Mouse (Mus musculus): ENCODE measurements around the gene Six4.
"Not testable (repeated sequence)": the region's sequence is repeated elsewhere in the genome, so short reads cannot be mapped to it uniquely, and the experiment has no call there.

Six4 gene

GRCm38 (mm10) chr12:73113196-73113595 is at the start of gene Six4:
Gene Six4, minus strand, starts transcription at chr12:73113456.
- no peak for DNase-seq (ENCODE audit: low read depth)

DNA sequence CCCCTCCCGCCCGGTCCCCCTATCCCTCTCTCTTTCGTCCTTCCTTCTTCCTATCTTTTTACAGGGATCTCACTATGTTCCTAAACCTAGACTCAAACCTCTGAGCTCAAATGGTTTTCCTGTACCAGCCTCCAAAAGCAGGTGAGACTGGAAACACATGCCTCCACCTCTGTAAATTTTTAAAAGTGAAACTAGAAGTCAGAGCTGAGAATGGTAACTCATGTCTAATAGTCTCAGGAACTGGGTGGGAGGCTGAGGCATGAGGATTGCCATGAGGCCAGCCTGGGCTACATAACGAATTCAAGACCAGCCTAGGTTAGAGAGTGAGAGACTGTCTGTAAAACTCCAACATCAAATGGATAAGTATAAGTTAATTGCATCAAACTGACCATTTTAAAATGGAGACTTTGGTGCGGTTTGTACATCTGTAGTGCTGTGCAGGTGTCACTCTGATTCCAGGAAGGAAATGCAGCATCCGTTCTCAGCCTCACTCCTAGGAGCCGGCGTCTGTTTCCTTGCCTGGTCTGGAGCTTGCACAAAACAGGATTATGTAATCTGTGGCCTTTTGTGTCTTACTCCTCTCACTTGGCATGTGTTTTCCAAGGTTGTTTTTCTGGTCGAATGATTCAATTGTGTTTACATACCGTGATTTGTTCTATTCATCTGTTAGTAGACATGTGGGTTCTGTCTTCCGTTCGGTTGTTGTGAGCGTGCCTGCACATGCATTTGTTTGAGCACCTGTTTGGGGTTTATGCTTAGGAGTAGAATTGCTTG is 49.3 kb upstream of the Six4 start:
- DNase-seq (ENCODE audit: low read depth), result no peak

GRCm38 (mm10) chr12:73160341-73160740 is 47.1 kb upstream of the Six4 start:
- DNase-seq (ENCODE audit: low read depth), result no peak

GRCm38 (mm10) chr12:73154150-73154549 is 40.9 kb upstream of the Six4 start:
- DNase-seq (ENCODE audit: low read depth), result no peak

- DNase-seq (ENCODE audit: low read depth), result peak; percentile 19
Measured at GRCm38 (mm10) chr12:73151038-73151437, 37.8 kb upstream of the Six4 start.

DNA sequence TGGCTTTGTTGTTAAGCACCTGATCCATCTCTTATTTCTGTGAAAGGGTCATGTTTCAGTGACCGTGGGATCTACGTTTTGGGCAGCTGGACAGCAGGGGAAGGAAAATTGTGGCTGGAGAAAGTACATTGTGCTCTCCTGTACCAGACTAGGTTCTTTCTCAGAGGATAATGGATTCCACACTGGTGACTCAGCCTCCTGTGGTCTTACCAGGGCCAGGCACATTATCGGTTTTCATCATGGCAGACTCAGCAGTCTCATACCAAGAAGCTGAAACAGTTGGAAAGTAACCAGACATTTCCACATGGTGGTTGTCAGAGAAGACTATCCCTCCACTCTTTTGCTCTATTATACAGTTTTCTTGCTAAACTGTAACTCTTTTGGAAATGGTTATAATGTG is 34.0 kb upstream of the Six4 start:
- DNase-seq (ENCODE audit: low read depth), result no peak

- no peak for DNase-seq (ENCODE audit: low read depth)
Measured at GRCm38 (mm10) chr12:73140732-73141131, 27.5 kb upstream of the Six4 start.

DNA sequence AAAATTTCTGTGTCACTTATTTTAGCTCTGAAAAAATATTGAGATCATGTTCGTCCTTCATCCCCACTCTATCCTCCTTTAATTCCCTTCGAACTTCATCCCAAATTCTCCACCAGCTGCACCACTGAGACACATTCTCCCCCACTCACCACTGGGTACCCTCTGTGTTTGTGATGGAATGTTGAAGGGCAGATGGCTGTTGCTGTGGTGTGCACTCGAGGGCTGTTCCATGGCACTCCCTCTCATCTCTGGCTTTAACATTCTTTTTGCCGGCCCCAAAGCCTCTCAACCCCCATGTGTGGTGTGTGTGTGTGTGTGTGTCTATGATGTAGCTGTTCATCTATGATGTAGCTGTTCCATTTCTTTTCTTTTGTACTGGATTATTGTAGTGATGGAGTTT is 12.0 kb upstream of the Six4 start:
- DNase-seq (ENCODE audit: low read depth), result no peak

- DNase-seq (ENCODE audit: low read depth), result peak; percentile 71
Measured at GRCm38 (mm10) chr12:73123093-73124041, 10.1 kb upstream of the Six4 start, which contains the start of gene Mnat1. Gene Mnat1, plus strand, starts transcription at chr12:73123717.

- DNase-seq (ENCODE audit: low read depth), result no peak
Measured at GRCm38 (mm10) chr12:73112326-73113087, 749 bp downstream of the Six4 start.

GRCm38 (mm10) chr12:73111561-73112325 is 1.5 kb downstream of the Six4 start:
- DNase-seq (ENCODE audit: low read depth), result no peak

- no peak for DNase-seq (ENCODE audit: low read depth)
Measured at GRCm38 (mm10) chr12:73110431-73111111, 2.7 kb downstream of the Six4 start.

DNA sequence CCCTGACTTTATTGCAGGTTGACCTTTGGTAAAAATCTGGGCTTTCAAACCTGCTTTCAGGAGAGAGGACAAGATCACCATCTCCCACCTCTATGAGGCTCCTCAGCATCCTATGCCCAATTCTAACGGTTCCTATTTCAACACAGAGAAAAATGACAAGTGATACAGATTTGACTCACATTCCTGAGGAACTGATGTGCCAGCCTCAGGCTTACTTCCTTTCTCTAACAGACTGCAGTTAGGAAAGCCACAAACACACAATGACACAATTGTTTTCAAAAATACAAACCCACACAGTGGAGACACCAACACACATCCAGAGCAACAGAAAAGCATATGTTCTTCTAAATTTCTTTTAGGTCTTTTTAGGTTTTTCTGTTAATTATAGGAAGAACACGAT is 5.4 kb downstream of the Six4 start:
- DNase-seq (ENCODE audit: low read depth), result no peak

- no peak for DNase-seq (ENCODE audit: low read depth)
Measured at GRCm38 (mm10) chr12:73103713-73104112, 9.5 kb downstream of the Six4 start.

DNA sequence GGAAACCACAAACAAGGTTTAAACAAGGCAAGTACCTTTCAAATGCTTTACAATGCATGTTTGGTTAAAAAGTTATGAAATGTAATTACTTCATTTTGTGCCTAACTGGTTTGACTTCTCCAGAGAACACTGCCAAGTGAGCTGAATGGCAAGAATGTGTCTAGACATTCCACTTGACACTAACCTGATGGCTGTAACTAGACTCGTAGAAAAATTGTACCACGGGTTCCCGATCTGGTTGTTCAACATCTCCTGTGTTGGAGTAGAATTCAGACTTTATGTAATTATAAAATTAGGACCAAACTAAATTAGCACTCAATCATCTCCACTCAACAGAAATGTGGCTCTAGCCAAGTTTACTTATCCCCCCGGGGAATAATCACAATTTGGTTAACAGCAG is 14.7 kb downstream of the Six4 start:
- DNase-seq (ENCODE audit: low read depth), result no peak

GRCm38 (mm10) chr12:73096177-73096576 is 17.1 kb downstream of the Six4 start:
- DNase-seq (ENCODE audit: low read depth), result not testable (repeated sequence)

DNA sequence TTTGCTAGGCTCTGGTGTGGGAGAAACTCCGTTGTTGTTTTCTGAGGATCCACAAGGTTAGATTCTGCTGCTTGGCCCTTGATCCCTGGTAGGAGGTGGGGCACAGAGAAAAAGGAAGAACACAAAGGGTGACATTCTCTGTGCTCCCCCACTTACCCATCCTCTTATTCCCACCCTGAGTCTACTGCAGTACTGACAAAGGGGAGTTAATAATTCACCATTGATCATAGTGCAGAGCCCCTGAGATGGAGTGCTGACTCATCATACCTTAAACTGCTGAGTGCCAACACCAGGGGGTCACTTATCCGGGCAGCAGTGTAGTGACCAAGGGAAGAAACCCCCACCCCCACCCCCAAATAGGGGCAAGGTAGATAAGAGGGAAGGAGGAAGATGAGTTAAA is 18.7 kb downstream of the Six4 start:
- no peak for DNase-seq (ENCODE audit: low read depth)

DNA sequence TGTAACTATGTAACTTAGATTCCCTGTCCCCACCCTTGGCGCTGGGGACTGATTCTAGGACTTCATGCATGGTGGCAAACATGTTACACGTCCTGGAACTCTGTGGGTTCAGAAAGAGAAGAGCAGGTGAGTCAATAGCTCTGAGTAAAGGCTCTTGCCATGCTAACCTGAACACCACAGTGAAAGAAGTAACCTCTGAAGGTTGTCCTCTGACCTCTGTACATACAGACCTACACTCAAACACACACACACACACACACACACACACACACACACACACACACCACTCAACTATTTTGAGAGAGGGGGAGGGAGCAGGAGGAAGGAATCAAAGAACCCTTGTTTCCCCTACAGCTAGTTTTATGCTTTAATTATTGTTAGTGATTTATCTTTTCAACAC is 19.1 kb downstream of the Six4 start:
- DNase-seq (ENCODE audit: low read depth), result no peak

GRCm38 (mm10) chr12:73090672-73091335 is 22.5 kb downstream of the Six4 start:
- DNase-seq (ENCODE audit: low read depth), result no peak

DNA sequence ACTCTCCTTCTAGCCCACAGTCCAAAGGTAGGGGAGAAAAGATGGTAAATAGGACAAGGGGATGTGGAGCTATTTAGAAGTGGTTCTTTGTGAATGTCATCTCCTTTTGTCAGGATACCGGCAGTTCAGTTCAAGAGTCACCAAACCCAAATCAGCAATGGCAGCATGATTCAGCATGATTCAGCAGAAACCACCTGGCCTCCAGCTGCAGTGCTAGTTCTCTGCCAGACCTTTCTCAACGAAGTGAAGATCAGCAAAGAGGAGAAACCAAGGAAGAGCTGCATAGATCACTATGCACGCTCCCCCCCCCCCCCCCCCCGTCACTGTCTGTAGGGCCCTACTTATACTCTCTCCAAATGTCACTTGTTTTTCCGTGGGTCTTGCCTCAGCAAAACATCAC is 24.3 kb downstream of the Six4 start:
- DNase-seq (ENCODE audit: low read depth), result peak; percentile 44
